Mouse (Mus musculus): ENCODE results near the gene Nkrf. TPM values are rescaled to one million over a fixed set of nuclear protein-coding genes. Genes with fewer than 3 reads are reported as not detected.
A peak's percentile ranks its signal among the peaks of the same experiment; 100 is the strongest.

Nkrf gene
- polyA plus RNA-seq, 2 experiments: 1.7 to 4.5 TPM

DNA sequence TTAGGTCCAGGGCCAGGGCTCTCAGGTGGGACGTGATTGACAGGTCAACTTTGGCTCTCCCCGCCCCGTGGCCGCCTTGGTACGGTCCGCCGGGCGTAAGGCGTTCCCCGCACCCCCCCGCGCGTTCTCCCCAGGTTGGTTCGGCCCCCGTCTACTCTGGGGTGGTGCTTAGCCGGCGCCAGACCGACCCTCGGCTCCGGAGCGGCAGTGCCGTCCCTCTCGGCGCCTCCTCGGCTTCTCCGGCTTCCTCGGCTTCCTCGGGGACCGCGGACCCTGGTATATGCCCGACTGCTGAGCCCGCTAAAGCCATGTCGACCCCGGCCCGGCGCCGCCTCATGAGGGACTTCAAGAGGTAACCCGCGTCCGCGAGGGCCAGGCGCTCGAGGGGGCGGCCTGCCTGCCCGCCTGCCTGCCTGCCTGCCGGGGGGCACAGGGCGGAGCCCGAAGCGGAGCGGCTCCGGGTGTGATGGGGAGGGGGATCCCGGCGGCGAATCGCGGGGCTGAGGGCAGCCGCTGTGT, 28.5 kb downstream of the Nkrf start:
- no peaks in the 10 kb centered on the region for H3K9me3 ChIP-seq (ENCODE audit: control insufficient read depth, low read length)
- H3K9ac ChIP-seq (ENCODE audit: low read depth, low read length, severe bottlenecking): peak overlapping the region; percentile 69
- peaks cover 3% of the 10 kb centered on the region; the same call in 1 of the 2 replicates for H3K4me1 ChIP-seq (ENCODE audit: control insufficient read depth, insufficient read depth, low read length)
- H3K36me3 ChIP-seq (ENCODE audit: control insufficient read depth, insufficient read depth, low read length): no peaks in the 10 kb centered on the region
- WGBS: 23% methylated on average over 41 of the region's 57 CpGs
- peak overlapping the region; percentile 66 for H3K4me3 ChIP-seq (replicated peaks; ENCODE audit: low read length)
- peak overlapping the region; percentile 47 for H3K4me2 ChIP-seq (replicated peaks; ENCODE audit: low read depth, low read length, severe bottlenecking)
- peak; percentile 86 for DNase-seq (ENCODE audit: low spot score)
- TF ChIP-seq POLR2A (IDR thresholded peaks at IDR 0.05; ENCODE audit: borderline replicate concordance, extremely low read depth, insufficient read depth, insufficient read length): peak; percentile 80; the same call in 1 of the 2 replicates
- peak overlapping the region; percentile 79 for H3K27ac ChIP-seq (replicated peaks; ENCODE audit: low read depth, low read length)
- peak; percentile 98 for ATAC-seq (ENCODE audit: low FRiP score, low read depth)
- no peaks in the 10 kb centered on the region for H3K27me3 ChIP-seq (ENCODE audit: control insufficient read depth, insufficient read depth, low read length)

DNA sequence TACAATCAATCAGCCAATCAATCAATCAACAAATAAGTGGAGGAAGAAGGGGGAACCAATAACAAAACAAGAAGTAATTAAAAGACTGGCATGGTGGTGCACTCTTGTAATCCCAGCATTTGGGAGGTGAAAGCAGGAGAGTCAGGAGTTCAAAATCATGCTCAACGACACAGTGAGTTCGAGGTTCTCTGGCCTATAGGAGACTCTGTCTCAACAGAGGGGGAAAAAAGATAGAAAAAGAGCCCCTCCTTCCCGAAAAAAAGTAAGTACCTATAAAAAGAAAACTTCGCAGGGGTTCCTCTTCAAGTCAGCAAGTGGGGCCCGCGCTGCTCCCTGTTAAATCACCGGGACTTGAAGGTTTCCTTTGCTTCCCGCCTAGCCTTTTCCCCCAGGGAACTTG, 28.9 kb downstream of the Nkrf start, which contains the start of the genes Ube2a and C330007P06Rik:
Ube2a (plus strand) TSS at position 136 of the 400 bp plus-strand sequence.
C330007P06Rik (minus strand) TSS at position 347 of the 400 bp plus-strand sequence.
- ATAC-seq (ENCODE audit: low FRiP score, low read depth): peak; percentile 35
- H3K27ac ChIP-seq (replicated peaks; ENCODE audit: low read depth, low read length): peak within 1 kb of the TSS; percentile 79
- 27% methylated on average over 8 of the region's 8 CpGs for WGBS

DNA sequence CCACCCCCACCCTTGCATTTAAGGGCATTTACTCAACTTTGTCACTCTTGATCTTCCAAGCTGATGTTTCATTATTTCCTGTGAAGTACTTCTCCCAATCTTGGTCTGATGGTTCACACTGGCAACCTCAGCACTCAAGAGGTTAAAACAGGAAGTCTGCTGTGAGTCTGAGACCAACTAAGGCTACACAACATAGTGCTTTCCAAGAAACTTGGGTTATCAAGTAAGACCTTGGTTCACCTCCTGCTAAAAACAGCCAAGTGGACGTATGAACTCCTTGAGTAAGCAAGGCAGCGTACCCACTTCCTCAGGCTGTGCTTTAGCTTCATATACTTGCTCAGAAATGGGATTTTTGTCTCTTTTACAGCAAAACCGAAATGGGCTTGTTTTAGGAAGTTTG, 32.3 kb downstream of the Nkrf start:
- no peak for DNase-seq (ENCODE audit: low spot score)
- Histone ChIP-seq H3K9ac (ENCODE audit: low read depth, low read length, severe bottlenecking) (no peak overlapping the region), H3K27ac (replicated peaks; ENCODE audit: low read depth, low read length) (no peak overlapping the region), H3K4me3 (replicated peaks; ENCODE audit: low read length) (no peak overlapping the region), H3K4me2 (replicated peaks; ENCODE audit: low read depth, low read length, severe bottlenecking) (no peak overlapping the region), H3K27me3 (ENCODE audit: control insufficient read depth, insufficient read depth, low read length) (no peaks in the 10 kb centered on the region), H3K4me1 (ENCODE audit: control insufficient read depth, insufficient read depth, low read length) (peaks cover 2% of the 10 kb centered on the region; the same call in 1 of the 2 replicates), H3K9me3 (ENCODE audit: control insufficient read depth, low read length) (no peaks in the 10 kb centered on the region), H3K36me3 (ENCODE audit: control insufficient read depth, insufficient read depth, low read length) (no peaks in the 10 kb centered on the region)
- no peak for ATAC-seq (ENCODE audit: low FRiP score, low read depth)
- no peak for TF ChIP-seq POLR2A (IDR thresholded peaks at IDR 0.05; ENCODE audit: borderline replicate concordance, extremely low read depth, insufficient read depth, insufficient read length)
- WGBS: 80% methylated on average over 3 of the region's 3 CpGs

More for the DNA sequence above, 28.9 kb downstream of the Nkrf start, which contains the start of the genes Ube2a and C330007P06Rik:
- Histone ChIP-seq H3K27me3 (ENCODE audit: control insufficient read depth, insufficient read depth, low read length) (no peaks in the 10 kb centered on the region), H3K9ac (ENCODE audit: low read depth, low read length, severe bottlenecking) (peak within 1 kb of the TSS; percentile 69), H3K4me1 (ENCODE audit: control insufficient read depth, insufficient read depth, low read length) (peaks cover 3% of the 10 kb centered on the region; the same call in 1 of the 2 replicates), H3K4me3 (replicated peaks; ENCODE audit: low read length) (peak within 1 kb of the TSS; percentile 66), H3K4me2 (replicated peaks; ENCODE audit: low read depth, low read length, severe bottlenecking) (peak within 1 kb of the TSS; percentile 47), H3K36me3 (ENCODE audit: control insufficient read depth, insufficient read depth, low read length) (no peaks in the 10 kb centered on the region), H3K9me3 (ENCODE audit: control insufficient read depth, low read length) (no peaks in the 10 kb centered on the region)
- DNase-seq (ENCODE audit: low spot score): peak; percentile 4
- TF ChIP-seq POLR2A (IDR thresholded peaks at IDR 0.05; ENCODE audit: borderline replicate concordance, extremely low read depth, insufficient read depth, insufficient read length): no peak

DNA sequence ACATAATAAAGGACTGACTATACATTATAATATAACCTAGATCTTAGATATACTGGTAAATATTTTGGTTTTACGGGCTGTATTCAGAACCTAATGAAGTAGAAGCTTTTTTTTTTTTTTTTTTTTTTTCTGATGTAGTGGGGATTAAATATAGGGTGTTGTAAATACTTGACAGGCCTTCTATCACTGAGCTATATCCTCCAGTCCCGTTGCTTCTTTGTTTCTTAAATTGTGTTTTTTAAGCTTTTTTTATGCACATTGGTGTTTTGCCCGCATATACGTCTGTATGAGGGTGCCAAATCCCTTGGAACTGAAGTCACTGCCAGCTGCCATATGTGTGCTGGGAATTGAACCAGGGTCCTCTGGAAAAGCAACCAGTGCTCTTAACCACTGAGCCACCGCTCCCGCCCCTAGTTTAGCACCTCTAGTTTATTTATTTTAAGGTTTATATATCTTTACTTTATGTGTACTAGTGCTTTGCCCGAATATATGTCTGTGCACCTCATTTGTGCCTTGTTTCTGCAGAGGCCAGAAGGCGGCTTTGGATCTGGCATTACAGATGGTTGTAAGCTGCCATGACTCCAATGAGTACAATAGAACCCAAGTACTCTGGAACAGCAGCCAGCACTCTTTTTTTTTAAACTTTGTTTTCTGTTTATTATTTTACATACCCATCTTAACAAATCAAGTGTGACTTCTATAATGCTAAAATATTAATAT, 37.9 kb downstream of the Nkrf start:
- H3K36me3 ChIP-seq (ENCODE audit: control insufficient read depth, insufficient read depth, low read length): no peaks in the 10 kb centered on the region
- no peak for TF ChIP-seq POLR2A (IDR thresholded peaks at IDR 0.05; ENCODE audit: borderline replicate concordance, extremely low read depth, insufficient read depth, insufficient read length)
- no peak overlapping the region for H3K27ac ChIP-seq (replicated peaks; ENCODE audit: low read depth, low read length)
- peak overlapping the region; percentile 40 for H3K4me3 ChIP-seq (replicated peaks; ENCODE audit: low read length)
- no peaks in the 10 kb centered on the region for H3K4me1 ChIP-seq (ENCODE audit: control insufficient read depth, insufficient read depth, low read length)
- peak overlapping the region; percentile 30 for H3K4me2 ChIP-seq (replicated peaks; ENCODE audit: low read depth, low read length, severe bottlenecking)
- 49% methylated on average over 8 of the region's 8 CpGs for WGBS
- no peaks in the 10 kb centered on the region for H3K9me3 ChIP-seq (ENCODE audit: control insufficient read depth, low read length)
- no peaks in the 10 kb centered on the region for H3K27me3 ChIP-seq (ENCODE audit: control insufficient read depth, insufficient read depth, low read length)
- no peak for DNase-seq (ENCODE audit: low spot score)
- no peak for ATAC-seq (ENCODE audit: low FRiP score, low read depth)
- H3K9ac ChIP-seq (ENCODE audit: low read depth, low read length, severe bottlenecking): no peak overlapping the region

DNA sequence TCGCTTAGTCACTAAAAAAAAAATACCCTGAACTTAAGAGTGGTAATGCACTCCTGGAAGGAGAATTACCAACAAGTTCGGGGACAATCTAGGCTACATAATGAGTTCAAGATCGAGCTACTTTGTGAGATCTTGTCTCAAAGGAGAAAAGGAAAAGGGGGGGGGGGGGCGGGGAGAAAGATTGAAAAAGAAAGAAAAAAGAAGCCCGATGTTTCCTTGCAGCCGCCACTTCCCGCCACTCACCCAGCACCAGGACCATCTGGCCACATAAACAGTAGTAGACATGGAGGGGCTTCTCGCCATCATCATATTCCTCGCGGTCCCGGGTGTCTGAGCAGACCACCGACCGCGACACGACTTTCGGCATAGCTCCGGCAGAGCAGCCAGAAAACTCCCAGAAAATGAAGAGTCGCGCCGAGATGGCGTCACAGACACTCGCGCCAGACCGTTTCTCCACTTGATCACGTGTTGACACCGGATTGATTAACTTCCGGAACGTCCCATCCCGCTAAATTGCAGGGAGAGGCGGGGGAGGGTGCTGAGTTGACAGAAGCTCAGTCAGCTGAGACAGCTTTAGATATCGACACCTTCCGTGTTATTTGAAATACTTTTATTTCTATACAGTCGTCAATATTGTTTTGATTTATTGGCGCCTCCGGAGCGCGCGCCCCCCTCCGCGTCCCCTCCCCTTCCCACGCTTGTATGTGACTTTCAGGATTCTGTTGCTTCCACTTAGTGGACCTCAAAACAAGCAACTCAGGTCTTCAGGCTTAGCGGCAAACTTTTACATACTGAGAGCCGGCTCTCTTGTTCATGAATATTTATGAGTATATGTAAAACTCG, 38.7 kb downstream of the Nkrf start:
- DNase-seq (ENCODE audit: low spot score) (peak; percentile 82), ATAC-seq (ENCODE audit: low FRiP score, low read depth) (peak; percentile 89)
- no peaks in the 10 kb centered on the region for H3K9me3 ChIP-seq (ENCODE audit: control insufficient read depth, low read length)
- no peaks in the 10 kb centered on the region for H3K27me3 ChIP-seq (ENCODE audit: control insufficient read depth, insufficient read depth, low read length)
- WGBS: 21% methylated on average over 40 of the region's 44 CpGs
- H3K4me2 ChIP-seq (replicated peaks; ENCODE audit: low read depth, low read length, severe bottlenecking): peak overlapping the region; percentile 47
- H3K4me1 ChIP-seq (ENCODE audit: control insufficient read depth, insufficient read depth, low read length): no peaks in the 10 kb centered on the region
- peak overlapping the region; percentile 40 for H3K4me3 ChIP-seq (replicated peaks; ENCODE audit: low read length)
- no peak for TF ChIP-seq POLR2A (IDR thresholded peaks at IDR 0.05; ENCODE audit: borderline replicate concordance, extremely low read depth, insufficient read depth, insufficient read length)
- no peaks in the 10 kb centered on the region for H3K36me3 ChIP-seq (ENCODE audit: control insufficient read depth, insufficient read depth, low read length)
- no peak overlapping the region for H3K27ac ChIP-seq (replicated peaks; ENCODE audit: low read depth, low read length)
- H3K9ac ChIP-seq (ENCODE audit: low read depth, low read length, severe bottlenecking): peak overlapping the region; percentile 49
